Mouse (Mus musculus): ENCODE measurements at regions not wholly inside any gene's neighbourhood (a gene's known extent, or its start where the extent isn't known, plus 50 kb on each side); places are given as distances from the start of the nearest gene placed in this dataset.

- TF ChIP-seq POLR2A (IDR thresholded peaks at IDR 0.05; ENCODE audit: extremely low read depth, insufficient read depth, low read length) (no peak), CTCF (IDR thresholded peaks at IDR 0.05; ENCODE audit: extremely low read depth, insufficient read depth, low read length) (no peak)
Observed at GRCm38 (mm10) chr9:61265466-61265865, 106.7 kb upstream of the Tle3 start.
